Mouse (Mus musculus): ENCODE results near the gene Lrig3. TPM values are rescaled to one million over a fixed set of nuclear protein-coding genes. Genes with fewer than 3 reads are reported as not detected.
A peak's percentile ranks its signal among the peaks of the same experiment; 100 is the strongest.

Lrig3 gene
- total RNA-seq, 2 experiments from 2014 or later: 0.52 to 1.3 TPM

- ATAC-seq (replicated peaks; ENCODE audit: low FRiP score, low TSS enrichment, poor library complexity, severe bottlenecking): no peak
These were observed 4.4 kb upstream of the Lrig3 start for GRCm38 (mm10) chr10:125961411-125962107.

- no peak for ATAC-seq (replicated peaks; ENCODE audit: low FRiP score, low TSS enrichment, poor library complexity, severe bottlenecking)
These were observed 1.3 kb upstream of the Lrig3 start for GRCm38 (mm10) chr10:125964709-125965108.

- 0 out of 2 replicates have a peak, but pooled peaks have one; percentile 29 for ATAC-seq (replicated peaks; ENCODE audit: low FRiP score, low TSS enrichment, poor library complexity, severe bottlenecking)
These were observed 698 bp downstream of the Lrig3 start for GRCm38 (mm10) chr10:125966481-125967251.

GRCm38 (mm10) chr10:125967436-125968160 lies 1.6 kb downstream of the Lrig3 start:
- ATAC-seq (replicated peaks; ENCODE audit: low FRiP score, low TSS enrichment, poor library complexity, severe bottlenecking): no peak

- no peak for ATAC-seq (replicated peaks; ENCODE audit: low FRiP score, low TSS enrichment, poor library complexity, severe bottlenecking)
These were observed 2.5 kb downstream of the Lrig3 start for GRCm38 (mm10) chr10:125968191-125969132.

GRCm38 (mm10) chr10:125969133-125969490 lies 3.1 kb downstream of the Lrig3 start:
- no peak for ATAC-seq (replicated peaks; ENCODE audit: low FRiP score, low TSS enrichment, poor library complexity, severe bottlenecking)

GRCm38 (mm10) chr10:125970031-125970430 lies 4.1 kb downstream of the Lrig3 start:
- no peak for ATAC-seq (replicated peaks; ENCODE audit: low FRiP score, low TSS enrichment, poor library complexity, severe bottlenecking)

- ATAC-seq (replicated peaks; ENCODE audit: low FRiP score, low TSS enrichment, poor library complexity, severe bottlenecking): no peak
These were observed 4.5 kb downstream of the Lrig3 start for GRCm38 (mm10) chr10:125970500-125970899.

GRCm38 (mm10) chr10:125973726-125974125 lies 7.8 kb downstream of the Lrig3 start:
- no peak for ATAC-seq (replicated peaks; ENCODE audit: low FRiP score, low TSS enrichment, poor library complexity, severe bottlenecking)

GRCm38 (mm10) chr10:125981938-125982337 lies 16.0 kb downstream of the Lrig3 start:
- no peak for ATAC-seq (replicated peaks; ENCODE audit: low FRiP score, low TSS enrichment, poor library complexity, severe bottlenecking)

- ATAC-seq (replicated peaks; ENCODE audit: low FRiP score, low TSS enrichment, poor library complexity, severe bottlenecking): no peak
These were observed 18.6 kb downstream of the Lrig3 start for GRCm38 (mm10) chr10:125984473-125985035.

GRCm38 (mm10) chr10:125985795-125986194 lies 19.8 kb downstream of the Lrig3 start:
- no peak for ATAC-seq (replicated peaks; ENCODE audit: low FRiP score, low TSS enrichment, poor library complexity, severe bottlenecking)

- no peak for ATAC-seq (replicated peaks; ENCODE audit: low FRiP score, low TSS enrichment, poor library complexity, severe bottlenecking)
These were observed 20.5 kb downstream of the Lrig3 start for GRCm38 (mm10) chr10:125986443-125986842.

- no peak for ATAC-seq (replicated peaks; ENCODE audit: low FRiP score, low TSS enrichment, poor library complexity, severe bottlenecking)
These were observed 21.3 kb downstream of the Lrig3 start for GRCm38 (mm10) chr10:125987307-125987706.

GRCm38 (mm10) chr10:125988037-125988436 lies 22.1 kb downstream of the Lrig3 start:
- no peak for ATAC-seq (replicated peaks; ENCODE audit: low FRiP score, low TSS enrichment, poor library complexity, severe bottlenecking)

GRCm38 (mm10) chr10:125989890-125990289 lies 23.9 kb downstream of the Lrig3 start:
- ATAC-seq (replicated peaks; ENCODE audit: low FRiP score, low TSS enrichment, poor library complexity, severe bottlenecking): no peak

GRCm38 (mm10) chr10:125990394-125990793 lies 24.4 kb downstream of the Lrig3 start:
- ATAC-seq (replicated peaks; ENCODE audit: low FRiP score, low TSS enrichment, poor library complexity, severe bottlenecking): no peak

GRCm38 (mm10) chr10:125991819-125992218 lies 25.9 kb downstream of the Lrig3 start:
- no peak for ATAC-seq (replicated peaks; ENCODE audit: low FRiP score, low TSS enrichment, poor library complexity, severe bottlenecking)

- peak; percentile 97 for ATAC-seq (replicated peaks; ENCODE audit: low FRiP score, low TSS enrichment, poor library complexity, severe bottlenecking)
These were observed 28.9 kb downstream of the Lrig3 start for GRCm38 (mm10) chr10:125994855-125995254.

All from megakaryocyte-erythroid progenitor cell, adult 5-6 weeks (primary cell).